Mouse (Mus musculus) hindbrain, postnatal 0 days (tissue): ENCODE results near the gene Btg2. TPM values are rescaled to one million over a fixed set of nuclear protein-coding genes. Genes with fewer than 3 reads are reported as not detected.

ENCODE experiments used
- ATAC-seq: fragments of 200-750 bp; cut with Nextera tagmentation; 2 replicates; pipeline ENCODE4 v1.8.0; 2017; ENCODE audit warnings: mild to moderate bottlenecking, moderate TSS enrichment, moderate library complexity
- DNase-seq: peaks from one replicate; pipeline ENCODE4 v3.0.0-alpha.2; 2015; ENCODE audit warnings: low spot score
- H3K27ac ChIP-seq: fragments of 300-500 bp; sonication (generic); 2 replicates; pipeline ENCODE4 v1.5.1; 2014; ENCODE audit warnings: mild to moderate bottlenecking
- H3K27me3 ChIP-seq: fragments of 300-500 bp; sonication (generic); 2 replicates; pipeline ENCODE4 v1.6.1; 2014; ENCODE audit warnings: low read length, mixed read lengths; ENCODE audit not compliant: insufficient read depth
- H3K36me3 ChIP-seq: fragments of 300-500 bp; sonication (generic); 2 replicates; pipeline ENCODE4 v1.6.1; 2014; ENCODE audit warnings: low read length, mixed read lengths; ENCODE audit not compliant: insufficient read depth
- H3K4me1 ChIP-seq: fragments of 300-500 bp; sonication (generic); 2 replicates; pipeline ENCODE4 v1.6.1; 2014; ENCODE audit warnings: antibody characterized with exemption, low read length, mixed read lengths; ENCODE audit not compliant: insufficient read depth
- H3K4me2 ChIP-seq: fragments of 300-500 bp; sonication (generic); 2 replicates; pipeline ENCODE4 v1.6.1; 2014; ENCODE audit warnings: low read depth, mild to moderate bottlenecking, low read length, moderate library complexity, mixed read lengths
- H3K4me3 ChIP-seq: fragments of 300-500 bp; sonication (generic); 2 replicates; pipeline ENCODE4 v1.5.1; 2014; ENCODE audit warnings: low read length
- H3K9ac ChIP-seq: fragments of 300-500 bp; sonication (generic); replicated peaks from 2 replicates; pipeline ENCODE4 v1.6.1; 2014; ENCODE audit warnings: mild to moderate bottlenecking, low read length, moderate library complexity, mixed read lengths
- H3K9me3 ChIP-seq: fragments of 300-500 bp; sonication (generic); 2 replicates; pipeline ENCODE4 v1.6.1; 2016; ENCODE audit warnings: low read length, mixed read lengths
- CTCF ChIP-seq: IDR thresholded peaks from 2 replicates; pipeline ENCODE4 v1.5.1; 2016; ENCODE audit warnings: antibody characterized with exemption, control low read depth, low read depth
- WGBS: fragments of 180-500 bp; shearing (Covaris S2); extraction: QIAGEN DNeasy Blood & Tissue Kit; methylation state at CpG from one replicate; pipeline ENCODE4 v1.1.7; 2014; 5-methylcytosine and 5-hydroxymethylcytosine counted together
- polyA plus RNA-seq: library from polyadenylated mRNA; unstranded; fragments of >200 nt; fragmentation: Nextera tagmentation; extraction: Ambion mirVana; gene quantifications from 2 replicates; pipeline ENCODE4 v1.2.1, GENCODE M21; 2015
- total RNA-seq: library from RNA; depleted of rRNA; stranded (reverse); fragments of >200 nt; gene quantifications from 2 replicates; pipeline ENCODE4 v1.2.3, GENCODE M21; 2014

The Btg2 gene
- total and polyA plus RNA-seq, 2 experiments from 2014 or later = 13.2 to 26.1 TPM

- 70% methylated on average over 16 of the region's 16 CpGs for WGBS
- peak overlapping the region; percentile 44 for H3K9ac ChIP-seq
- peaks cover 39% of the 10 kb centered on the region for H3K4me1 ChIP-seq
These were observed 18.9 kb downstream of the Btg2 start for GRCm38 (mm10) chr1:134059739-134060695.

GRCm38 (mm10) chr1:134058870-134059269 is 20.1 kb downstream of the Btg2 start:
- peaks cover 29% of the 10 kb centered on the region for H3K4me1 ChIP-seq
- H3K4me3 ChIP-seq = no peak overlapping the region
- H3K27ac ChIP-seq = no peak overlapping the region
- no peak overlapping the region for H3K9ac ChIP-seq
- no peaks in the 10 kb centered on the region for H3K27me3 ChIP-seq
- no peaks in the 10 kb centered on the region for H3K36me3 ChIP-seq
- no peak for DNase-seq
- H3K9me3 ChIP-seq = no peaks in the 10 kb centered on the region
- WGBS = 68% methylated on average over 6 of the region's 6 CpGs
- no peak overlapping the region for H3K4me2 ChIP-seq
- ATAC-seq = no peak
- TF ChIP-seq CTCF = no peak

More at GRCm38 (mm10) chr1:134059739-134060695, 18.9 kb downstream of the Btg2 start:
- no peak for ATAC-seq
- H3K9me3 ChIP-seq = no peaks in the 10 kb centered on the region
- peak overlapping the region; percentile 61 for H3K4me2 ChIP-seq
- no peaks in the 10 kb centered on the region for H3K36me3 ChIP-seq
- TF ChIP-seq CTCF = peak; percentile 50
- H3K27me3 ChIP-seq = no peaks in the 10 kb centered on the region
- DNase-seq = no peak
- peak overlapping the region; percentile 27 for H3K4me3 ChIP-seq
- peak overlapping the region; percentile 95 for H3K27ac ChIP-seq

- no peak overlapping the region for H3K4me3 ChIP-seq
- ATAC-seq (no peak), DNase-seq (no peak)
- H3K9me3 ChIP-seq = no peaks in the 10 kb centered on the region
- no peaks in the 10 kb centered on the region for H3K27me3 ChIP-seq
- H3K4me1 ChIP-seq = peaks cover 22% of the 10 kb centered on the region
- H3K4me2 ChIP-seq = no peak overlapping the region
- TF ChIP-seq CTCF = no peak
- no peak overlapping the region for H3K9ac ChIP-seq
- WGBS = 87% methylated on average over 8 of the region's 8 CpGs
- no peaks in the 10 kb centered on the region for H3K36me3 ChIP-seq
- H3K27ac ChIP-seq = no peak overlapping the region
These were observed 21.2 kb downstream of the Btg2 start for GRCm38 (mm10) chr1:134057736-134058135.

- ATAC-seq (no peak), DNase-seq (no peak)
- Histone ChIP-seq H3K4me3 (no peak overlapping the region), H3K4me2 (no peak overlapping the region), H3K36me3 (no peaks in the 10 kb centered on the region), H3K4me1 (peaks cover 10% of the 10 kb centered on the region), H3K27ac (no peak overlapping the region), H3K9ac (0 out of 2 replicates have a peak overlapping the region, but pooled peaks have one; percentile 2), H3K9me3 (no peaks in the 10 kb centered on the region), H3K27me3 (no peaks in the 10 kb centered on the region)
- no peak for TF ChIP-seq CTCF
- WGBS = 67% methylated on average over 4 of the region's 4 CpGs
These were observed 22.6 kb downstream of the Btg2 start for GRCm38 (mm10) chr1:134056285-134056684.

GRCm38 (mm10) chr1:134055666-134056245 is 23.2 kb downstream of the Btg2 start:
- no peak for DNase-seq
- no peak for ATAC-seq
- 71% methylated on average over 9 of the region's 9 CpGs for WGBS

GRCm38 (mm10) chr1:134055058-134055457 is 23.9 kb downstream of the Btg2 start:
- no peaks in the 10 kb centered on the region for H3K9me3 ChIP-seq
- no peak overlapping the region for H3K27ac ChIP-seq
- ATAC-seq (no peak), DNase-seq (no peak)
- H3K36me3 ChIP-seq = no peaks in the 10 kb centered on the region
- WGBS = 78% methylated on average over 9 of the region's 9 CpGs
- peaks cover under 1% of the 10 kb centered on the region; the same call in 1 of the 2 replicates for H3K4me1 ChIP-seq
- no peaks in the 10 kb centered on the region for H3K27me3 ChIP-seq
- H3K4me2 ChIP-seq = no peak overlapping the region
- TF ChIP-seq CTCF = no peak
- no peak overlapping the region for H3K4me3 ChIP-seq
- H3K9ac ChIP-seq = no peak overlapping the region

More at GRCm38 (mm10) chr1:134055666-134056245, 23.2 kb downstream of the Btg2 start:
- H3K4me1 ChIP-seq = peaks cover 7% of the 10 kb centered on the region; the same call in 1 of the 2 replicates
- no peak for TF ChIP-seq CTCF
- no peak overlapping the region for H3K27ac ChIP-seq
- no peak overlapping the region for H3K9ac ChIP-seq
- no peaks in the 10 kb centered on the region for H3K9me3 ChIP-seq
- no peaks in the 10 kb centered on the region for H3K36me3 ChIP-seq
- no peaks in the 10 kb centered on the region for H3K27me3 ChIP-seq
- no peak overlapping the region for H3K4me2 ChIP-seq
- no peak overlapping the region for H3K4me3 ChIP-seq
